Mouse (Mus musculus) lung, embryonic 14.5 days (tissue): ENCODE measurements around the gene C8a. TPM values are rescaled to one million over a fixed set of nuclear protein-coding genes. Genes with fewer than 3 reads are reported as not detected.

Experiments
- ATAC-seq: fragments of 200-750 bp; cut with Nextera tagmentation; 2 replicates; pipeline ENCODE4 v1.8.0; 2017; ENCODE audit warnings: mild to moderate bottlenecking, moderate TSS enrichment, moderate library complexity; ENCODE audit not compliant: insufficient read depth
- DNase-seq: peaks from one replicate; pipeline ENCODE4 v3.0.0-alpha.2; 2015
- H3K27ac ChIP-seq: fragments of 300-500 bp; sonication (generic); 2 replicates; pipeline ENCODE4 v1.5.1; 2014; ENCODE audit warnings: low read depth, mild to moderate bottlenecking, moderate library complexity
- H3K27me3 ChIP-seq: fragments of 300-500 bp; sonication (generic); 2 replicates; pipeline ENCODE4 v1.6.1; 2014; ENCODE audit warnings: low read length, control low read depth; ENCODE audit not compliant: insufficient read depth
- H3K36me3 ChIP-seq: fragments of 300-500 bp; sonication (generic); 2 replicates; pipeline ENCODE4 v1.6.1; 2014; ENCODE audit warnings: control low read depth; ENCODE audit not compliant: insufficient read depth
- H3K4me1 ChIP-seq: fragments of 300-500 bp; sonication (generic); 2 replicates; pipeline ENCODE4 v1.6.1; 2014; ENCODE audit warnings: antibody characterized with exemption, control low read depth; ENCODE audit not compliant: insufficient read depth
- H3K4me2 ChIP-seq: fragments of 300-500 bp; sonication (generic); 2 replicates; pipeline ENCODE4 v1.6.1; 2014; ENCODE audit warnings: mild to moderate bottlenecking
- H3K4me3 ChIP-seq: fragments of 300-500 bp; sonication (generic); 2 replicates; pipeline ENCODE4 v1.5.1; 2014; ENCODE audit warnings: low read depth, low read length
- H3K9ac ChIP-seq: fragments of 300-500 bp; sonication (generic); 2 replicates; pipeline ENCODE4 v1.6.1; 2014
- H3K9me3 ChIP-seq: fragments of 300-500 bp; sonication (generic); 2 replicates; pipeline ENCODE4 v1.6.1; 2016; ENCODE audit warnings: low read depth, low read length, control low read depth
- CTCF ChIP-seq: IDR thresholded peaks from 2 replicates; pipeline ENCODE4 v1.5.1; 2016; ENCODE audit warnings: antibody characterized with exemption, low read depth
- WGBS: fragments of 180-500 bp; shearing (Covaris S2); extraction: QIAGEN DNeasy Blood & Tissue Kit; methylation state at CpG from one replicate; pipeline ENCODE4 v1.1.7; 2014; 5-methylcytosine and 5-hydroxymethylcytosine counted together
- polyA plus RNA-seq: library from polyadenylated mRNA; unstranded; fragments of >200 nt; fragmentation: Nextera tagmentation; extraction: Ambion mirVana; gene quantifications from 2 replicates; pipeline ENCODE4 v1.2.1, GENCODE M21; 2014

Gene C8a
- polyA plus RNA-seq, 1 experiment from 2014 or later = not detected

- Histone ChIP-seq H3K36me3 (no peaks in the 10 kb centered on the region), H3K9ac (no peak overlapping the region), H3K4me3 (no peak overlapping the region), H3K4me1 (no peaks in the 10 kb centered on the region), H3K9me3 (no peaks in the 10 kb centered on the region), H3K27me3 (no peaks in the 10 kb centered on the region), H3K4me2 (no peak overlapping the region), H3K27ac (no peak overlapping the region)
- ATAC-seq = no peak
- TF ChIP-seq CTCF = no peak
- WGBS = 84% methylated on average over 5 of the region's 5 CpGs
- DNase-seq = no peak
Observed at GRCm38 (mm10) chr4:104870196-104870595, 6.0 kb downstream of the C8a start.

GRCm38 (mm10) chr4:104869581-104869980 lies 6.6 kb downstream of the C8a start:
- Histone ChIP-seq H3K4me2 (no peak overlapping the region), H3K36me3 (no peaks in the 10 kb centered on the region)
- TF ChIP-seq CTCF = no peak

DNA sequence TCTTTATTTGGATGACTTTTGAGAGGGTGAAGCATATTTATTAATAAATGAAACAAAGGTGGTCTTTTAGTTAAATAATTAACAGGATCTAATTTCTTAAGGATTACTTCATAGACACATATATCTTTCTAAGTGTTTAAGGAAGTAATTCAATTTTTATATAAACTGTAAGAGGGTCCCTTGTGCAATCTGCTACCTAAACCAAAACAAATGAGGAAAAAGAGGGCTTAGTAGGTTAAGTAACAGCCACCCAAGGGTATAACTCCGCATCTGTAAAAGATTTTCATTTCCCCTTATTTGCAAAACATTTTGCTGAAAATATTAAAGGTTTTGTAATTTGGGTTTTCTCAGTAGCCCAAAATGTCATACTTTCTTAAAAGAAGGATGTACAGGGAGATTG lies 11.8 kb downstream of the C8a start:
- no peaks in the 10 kb centered on the region for H3K27me3 ChIP-seq
- no peak overlapping the region for H3K9ac ChIP-seq
- H3K27ac ChIP-seq = no peak overlapping the region
- no peak overlapping the region for H3K4me3 ChIP-seq
- WGBS = 80% methylated on average over 1 of the region's 1 CpGs
- no peaks in the 10 kb centered on the region for H3K9me3 ChIP-seq
- H3K36me3 ChIP-seq = no peaks in the 10 kb centered on the region
- H3K4me2 ChIP-seq = no peak overlapping the region
- TF ChIP-seq CTCF = no peak
- H3K4me1 ChIP-seq = no peaks in the 10 kb centered on the region
- no peak for DNase-seq
- no peak for ATAC-seq

More at GRCm38 (mm10) chr4:104869581-104869980, 6.6 kb downstream of the C8a start:
- Histone ChIP-seq H3K27ac (no peak overlapping the region), H3K9me3 (no peaks in the 10 kb centered on the region), H3K27me3 (no peaks in the 10 kb centered on the region), H3K4me3 (no peak overlapping the region), H3K4me1 (no peaks in the 10 kb centered on the region), H3K9ac (no peak overlapping the region)
- DNase-seq (no peak), ATAC-seq (no peak)

GRCm38 (mm10) chr4:104861241-104861640 lies 15.0 kb downstream of the C8a start:
- Histone ChIP-seq H3K36me3 (no peaks in the 10 kb centered on the region), H3K9me3 (no peaks in the 10 kb centered on the region), H3K4me1 (no peaks in the 10 kb centered on the region), H3K27ac (no peak overlapping the region), H3K9ac (no peak overlapping the region), H3K27me3 (no peaks in the 10 kb centered on the region), H3K4me2 (no peak overlapping the region), H3K4me3 (no peak overlapping the region)
- no peak for ATAC-seq
- no peak for TF ChIP-seq CTCF
- 75% methylated on average over 8 of the region's 8 CpGs for WGBS
- DNase-seq = no peak

- WGBS = 60% methylated on average over 4 of the region's 4 CpGs
Observed at GRCm38 (mm10) chr4:104857823-104858222, 18.4 kb downstream of the C8a start.

DNA sequence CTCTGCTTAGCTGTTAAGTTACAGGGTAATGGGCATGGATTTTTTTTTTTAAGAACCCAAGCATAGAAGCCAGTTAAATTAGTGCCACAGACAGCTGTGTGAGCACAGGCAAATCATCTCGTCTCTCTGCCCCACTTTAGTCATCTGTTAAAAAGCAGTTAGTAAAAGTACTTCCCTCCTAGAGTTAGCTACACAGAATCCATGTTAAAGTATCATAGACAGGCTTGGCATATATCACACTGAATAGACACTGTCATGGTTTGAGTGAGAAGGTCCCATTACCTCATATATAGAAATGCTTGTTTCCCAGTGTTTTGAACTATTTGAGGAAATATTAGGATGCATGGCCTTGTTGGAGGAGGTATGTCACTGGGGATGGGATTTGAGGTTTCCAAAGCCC lies 19.2 kb downstream of the C8a start, which contains the start of gene Gm17662:
Gene Gm17662 (plus strand): TSS at position 301 of the 400 bp plus-strand sequence.
- H3K9ac ChIP-seq = no peak within 1 kb of the TSS
- DNase-seq (no peak), ATAC-seq (no peak)
- H3K4me1 ChIP-seq = no peaks in the 10 kb centered on the region
- H3K27me3 ChIP-seq = no peaks in the 10 kb centered on the region
- H3K4me3 ChIP-seq = no peak within 1 kb of the TSS
- H3K36me3 ChIP-seq = no peaks in the 10 kb centered on the region
- WGBS = 61% methylated on average over 1 of the region's 1 CpGs
- H3K4me2 ChIP-seq = no peak within 1 kb of the TSS
- H3K27ac ChIP-seq = no peak within 1 kb of the TSS
- H3K9me3 ChIP-seq = no peaks in the 10 kb centered on the region
- TF ChIP-seq CTCF = no peak

More at GRCm38 (mm10) chr4:104857823-104858222, 18.4 kb downstream of the C8a start:
- no peak overlapping the region for H3K4me2 ChIP-seq
- no peak for ATAC-seq
- no peaks in the 10 kb centered on the region for H3K36me3 ChIP-seq
- H3K9me3 ChIP-seq = no peaks in the 10 kb centered on the region
- H3K27ac ChIP-seq = no peak overlapping the region
- no peak overlapping the region for H3K4me3 ChIP-seq
- H3K27me3 ChIP-seq = no peaks in the 10 kb centered on the region
- H3K4me1 ChIP-seq = no peaks in the 10 kb centered on the region
- no peak for DNase-seq
- no peak overlapping the region for H3K9ac ChIP-seq
- no peak for TF ChIP-seq CTCF

- Histone ChIP-seq H3K27me3 (no peaks in the 10 kb centered on the region), H3K36me3 (no peaks in the 10 kb centered on the region), H3K9ac (no peak overlapping the region), H3K9me3 (no peaks in the 10 kb centered on the region), H3K4me3 (no peak overlapping the region), H3K4me1 (no peaks in the 10 kb centered on the region), H3K4me2 (no peak overlapping the region), H3K27ac (no peak overlapping the region)
- DNase-seq (no peak), ATAC-seq (no peak)
- WGBS = 67% methylated on average over 2 of the region's 2 CpGs
- TF ChIP-seq CTCF = no peak
Observed at GRCm38 (mm10) chr4:104855216-104855615, 21.0 kb downstream of the C8a start.

DNA sequence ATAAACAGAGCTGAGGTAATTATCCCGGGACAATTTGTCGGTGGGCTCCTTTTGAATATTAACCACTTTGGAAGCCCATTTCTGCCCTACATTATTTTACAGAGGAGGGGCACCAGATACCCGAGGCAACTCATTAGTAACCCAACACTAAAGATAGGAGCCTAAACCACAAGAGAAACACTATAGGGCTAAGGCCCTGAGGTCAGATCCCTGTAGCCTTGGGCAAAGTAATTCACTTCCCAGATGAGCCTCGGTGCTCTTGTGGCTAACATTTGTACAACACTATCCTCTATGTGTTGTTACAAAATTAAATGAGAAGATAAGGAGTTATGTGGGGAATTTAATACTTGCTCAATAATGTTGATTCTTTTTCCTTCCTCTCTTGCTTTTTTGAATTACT lies 32.7 kb downstream of the C8a start:
- no peaks in the 10 kb centered on the region for H3K36me3 ChIP-seq
- no peak for TF ChIP-seq CTCF
- H3K27ac ChIP-seq = no peak overlapping the region
- 50% methylated on average over 4 of the region's 4 CpGs for WGBS
- no peak for DNase-seq
- H3K4me2 ChIP-seq = no peak overlapping the region
- H3K4me3 ChIP-seq = no peak overlapping the region
- H3K27me3 ChIP-seq = no peaks in the 10 kb centered on the region
- no peaks in the 10 kb centered on the region for H3K4me1 ChIP-seq
- no peak for ATAC-seq
- no peaks in the 10 kb centered on the region for H3K9me3 ChIP-seq
- no peak overlapping the region for H3K9ac ChIP-seq
